Mouse (Mus musculus) gastrocnemius, postnatal 10 days (tissue): ENCODE measurements at regions not wholly inside any gene's neighbourhood (a gene's known extent, or its start where the extent isn't known, plus 50 kb on each side); places are given as distances from the start of the nearest gene placed in this dataset.
"Not testable (repeated sequence)": the region's sequence is repeated elsewhere in the genome, so short reads cannot be mapped to it uniquely, and the experiment has no call there.

ENCODE experiments used
- DNase-seq: peaks from one replicate; pipeline ENCODE4 v3.0.0; 2021; ENCODE audit warnings: mixed read lengths

DNA sequence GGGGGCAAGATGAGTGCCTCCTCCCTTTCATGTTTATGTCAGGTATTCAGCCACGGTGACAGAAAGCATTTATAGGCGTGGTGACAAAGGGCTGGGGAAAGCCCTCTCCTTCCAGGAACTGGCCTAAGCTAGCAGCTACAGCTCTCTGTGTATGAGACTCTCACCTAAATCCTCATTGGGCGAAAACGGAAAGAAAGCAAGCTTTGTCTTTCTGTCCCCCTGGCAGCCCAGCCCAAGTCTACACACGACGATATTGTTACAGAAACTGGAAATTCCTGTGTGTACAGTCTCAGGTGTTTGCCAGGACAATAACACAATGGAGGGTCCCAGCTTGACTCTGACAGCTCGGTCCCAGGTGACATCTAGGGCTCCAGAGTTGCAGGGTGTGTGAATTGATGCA lies 60.0 kb downstream of the Dact2 start:
- DNase-seq: no peak

DNA sequence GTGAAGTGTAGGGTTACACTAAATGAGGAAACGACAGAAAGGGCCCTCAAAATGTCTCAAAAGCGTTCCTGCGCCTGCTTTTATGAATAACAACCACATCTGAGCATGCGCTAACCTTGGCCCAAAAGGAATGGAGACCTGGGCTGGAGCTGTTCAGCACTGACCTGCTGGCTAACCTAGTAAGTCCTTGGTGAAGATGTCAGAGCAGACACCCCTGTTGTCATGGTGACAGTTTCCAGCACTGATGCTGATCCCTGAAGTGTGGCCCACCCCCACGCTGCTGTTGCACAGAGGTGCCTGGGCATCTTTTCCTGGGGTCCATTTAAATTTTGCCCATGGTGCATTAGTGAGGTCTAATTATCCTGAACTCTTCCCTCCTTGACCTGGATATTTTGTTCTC lies 62.4 kb downstream of the Dact2 start:
- no peak for DNase-seq

DNA sequence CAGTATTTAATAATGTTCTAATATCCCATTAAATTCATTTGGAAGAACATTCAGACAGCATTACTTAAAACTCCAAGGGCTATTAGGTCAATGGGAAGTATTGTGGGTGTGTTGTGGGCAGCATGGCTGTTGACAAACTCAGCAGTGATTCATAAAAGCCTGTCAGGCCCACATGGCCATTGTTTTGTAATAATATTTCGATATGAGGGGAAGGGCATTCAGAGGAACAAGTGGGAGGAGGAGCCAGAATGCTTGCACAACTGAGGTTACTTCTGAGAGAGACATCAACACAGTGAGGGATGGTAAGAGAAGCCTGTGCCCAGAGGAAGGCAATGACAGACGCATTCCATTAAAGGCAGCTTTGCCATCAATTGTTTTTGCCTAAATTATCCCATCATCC lies 63.8 kb downstream of the Dact2 start:
- no peak for DNase-seq

GRCm38 (mm10) chr17:14138941-14139340 lies 65.2 kb downstream of the Dact2 start:
- no peak for DNase-seq

DNA sequence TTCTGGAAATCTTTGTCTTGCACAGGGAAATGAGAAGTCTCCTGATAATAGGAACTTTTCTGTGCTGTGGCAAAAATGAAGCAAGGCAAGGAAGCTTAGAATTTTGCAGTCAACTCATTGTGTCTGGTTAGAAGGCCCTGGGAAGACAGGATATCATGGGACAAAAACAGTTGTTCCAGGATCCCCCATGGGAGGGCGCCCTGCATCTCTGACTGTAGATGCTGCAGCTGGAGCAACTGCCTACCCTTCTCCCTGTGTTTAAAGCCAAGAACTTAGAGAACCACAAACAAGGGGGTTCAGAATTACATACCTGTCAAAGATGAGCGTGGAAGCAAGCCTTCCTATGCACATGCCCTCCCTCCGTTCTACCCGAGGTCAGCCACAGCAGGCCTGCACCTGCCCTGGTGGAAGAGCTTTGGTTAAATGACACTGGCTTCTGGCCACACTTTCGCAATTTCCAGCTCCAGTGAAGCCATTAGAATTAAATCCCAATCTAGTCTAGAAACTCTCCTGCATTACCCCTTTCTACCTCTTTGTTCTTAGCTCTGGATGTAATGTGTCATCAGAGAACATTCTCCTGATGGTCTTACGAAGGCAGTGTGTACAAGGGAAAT lies 67.3 kb downstream of the Dact2 start:
- DNase-seq: peak; percentile 53

DNA sequence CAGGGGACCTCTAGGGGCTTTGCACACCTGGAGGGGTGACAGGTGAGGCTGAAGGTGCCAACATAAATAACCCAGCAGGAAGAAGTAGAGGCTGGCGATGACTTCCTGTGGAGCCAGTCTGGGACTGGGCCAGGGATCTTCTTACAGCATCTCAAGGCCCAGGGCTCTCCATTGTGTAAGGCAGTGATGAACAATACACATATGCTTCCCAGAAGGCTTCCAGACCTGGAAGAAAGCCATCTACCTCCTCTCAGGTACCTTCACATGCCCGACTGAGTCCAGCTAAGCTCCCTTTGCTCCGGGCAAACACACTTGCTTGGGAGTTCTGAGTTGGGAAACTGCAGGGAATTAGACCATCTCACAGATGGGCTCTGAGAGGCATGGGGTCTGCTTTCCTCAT lies 69.5 kb downstream of the Dact2 start:
- DNase-seq: no peak

DNA sequence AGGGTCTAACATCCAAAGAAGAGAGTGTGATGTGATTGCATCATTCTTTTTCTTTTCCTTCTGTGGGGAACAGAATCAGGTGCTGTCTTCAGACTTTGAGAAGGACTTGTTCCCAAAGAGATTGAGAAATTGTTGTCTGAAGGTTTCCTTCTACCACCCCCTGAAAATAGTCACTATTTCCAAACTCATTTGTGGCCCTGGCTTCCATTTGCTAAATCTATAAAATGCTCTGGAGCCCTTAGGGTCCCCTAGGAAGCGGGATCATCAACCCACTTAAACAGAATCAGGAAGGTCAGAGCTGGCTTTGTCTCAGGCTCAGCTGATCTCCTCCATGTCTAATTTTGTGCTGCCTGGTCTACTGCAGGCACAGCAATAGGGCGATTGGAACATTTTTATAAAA lies 70.1 kb downstream of the Dact2 start:
- no peak for DNase-seq

DNA sequence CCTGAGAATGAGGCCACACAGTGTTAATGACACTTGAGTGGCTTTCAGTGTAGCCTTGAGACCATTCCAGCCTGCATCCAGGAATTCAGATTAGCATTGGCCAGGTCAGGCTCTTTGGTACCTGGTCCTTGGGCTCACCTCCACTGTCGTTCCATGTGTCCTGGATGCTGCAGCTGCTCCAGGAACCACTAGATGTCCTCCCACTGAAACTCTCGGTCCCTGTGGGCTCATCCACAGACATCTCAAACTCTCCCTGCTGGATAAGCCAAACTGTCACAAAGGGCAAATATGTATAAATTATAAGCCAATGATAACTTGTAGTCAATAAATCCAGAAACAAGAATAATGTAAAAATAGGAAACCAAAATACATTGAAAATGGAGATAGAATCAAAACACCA lies 67.7 kb upstream of the Gm7358 start:
- DNase-seq: not testable (repeated sequence)

- DNase-seq: no peak
Observed at GRCm38 (mm10) chr17:14118863-14119262, 59.5 kb upstream of the Gm7358 start.

DNA sequence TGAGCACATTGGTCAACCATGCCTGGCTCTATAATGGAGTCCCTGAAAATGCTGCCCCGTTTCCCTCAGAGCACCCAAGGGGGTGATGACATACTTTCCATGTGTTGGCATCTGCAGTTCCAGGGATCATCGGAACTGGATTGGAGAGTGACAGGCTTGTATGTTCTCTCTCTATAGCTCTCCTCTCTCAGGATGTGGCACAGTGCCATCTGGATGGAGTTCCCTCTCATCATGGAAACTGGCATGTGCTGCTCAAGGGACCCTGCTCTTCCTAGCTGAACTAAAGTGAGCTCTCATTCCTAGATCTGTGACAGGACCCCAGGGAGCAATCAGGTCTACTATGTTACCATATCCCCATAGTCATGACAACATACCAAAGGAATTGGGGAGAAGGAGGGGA lies 56.9 kb upstream of the Gm7358 start:
- DNase-seq: no peak

GRCm38 (mm10) chr17:14114856-14115255 lies 55.5 kb upstream of the Gm7358 start:
- DNase-seq: no peak

DNA sequence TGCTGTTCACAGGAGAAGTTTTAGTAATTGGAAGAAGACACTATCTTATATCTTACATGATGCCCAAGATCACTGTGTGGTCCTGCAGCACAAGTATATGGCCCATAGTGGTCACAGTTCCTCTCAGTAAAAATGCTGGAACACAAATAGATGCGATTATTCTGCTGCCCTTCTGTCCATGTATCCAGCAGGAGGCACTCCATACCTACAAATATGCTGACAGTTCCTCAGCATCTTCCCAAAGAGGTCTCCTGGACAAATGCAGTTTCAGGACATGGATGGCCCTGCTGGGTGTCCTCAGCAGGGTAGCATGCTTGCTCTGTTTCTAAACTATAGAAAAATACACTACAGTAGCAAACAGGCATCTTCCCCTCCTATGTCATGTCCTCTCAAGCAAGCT lies 52.4 kb upstream of the Gm7358 start:
- DNase-seq: not testable (repeated sequence)
